Mouse (Mus musculus): ENCODE data around the gene Glipr1.

The Glipr1 gene

GRCm38 (mm10) chr10:111972542-111973361 lies 29.7 kb downstream of the Glipr1 start, which contains the start of gene Krr1:
Gene Krr1 (plus strand): TSS chr10:111972664.
- in situ Hi-C loops (cut with MboI; ENCODE audit: low pct_unique_long_range_greater_than_20kb in 1 of 2, low sequenced_read_pairs in 2 of 2, unreplicated experiment in 1 of 2): no loop called here

GRCm38 (mm10) chr10:111971929-111972328 lies 30.5 kb downstream of the Glipr1 start:
- in situ Hi-C loops (cut with MboI; ENCODE audit: low pct_unique_long_range_greater_than_20kb in 1 of 2, low sequenced_read_pairs in 2 of 2, unreplicated experiment in 1 of 2): no loop called here

GRCm38 (mm10) chr10:111966394-111966793 lies 36.0 kb downstream of the Glipr1 start:
- in situ Hi-C loops (cut with MboI; ENCODE audit: low pct_unique_long_range_greater_than_20kb in 1 of 2, low sequenced_read_pairs in 2 of 2, unreplicated experiment in 1 of 2): loop anchor here in 1 of 2 experiments (10.0 kb wide), 1 partner anchor 472 kb away; no protein-coding TSS in a partner anchor

- in situ Hi-C loops (cut with MboI; ENCODE audit: low pct_unique_long_range_greater_than_20kb in 1 of 2, low sequenced_read_pairs in 2 of 2, unreplicated experiment in 1 of 2): loop anchor here in 1 of 2 experiments (10.0 kb wide), 1 partner anchor 466 kb away; no protein-coding TSS in a partner anchor
Observed at GRCm38 (mm10) chr10:111960459-111960858, 42.0 kb downstream of the Glipr1 start.

- in situ Hi-C loops (cut with MboI; ENCODE audit: low pct_unique_long_range_greater_than_20kb in 1 of 2, low sequenced_read_pairs in 2 of 2, unreplicated experiment in 1 of 2): no loop called here
Observed at GRCm38 (mm10) chr10:111959353-111959752, 43.1 kb downstream of the Glipr1 start.

GRCm38 (mm10) chr10:111958046-111958421 lies 44.4 kb downstream of the Glipr1 start:
- in situ Hi-C loops (cut with MboI; ENCODE audit: low pct_unique_long_range_greater_than_20kb in 1 of 2, low sequenced_read_pairs in 2 of 2, unreplicated experiment in 1 of 2): no loop called here

GRCm38 (mm10) chr10:111957271-111958045 lies 45.0 kb downstream of the Glipr1 start:
- in situ Hi-C loops (cut with MboI; ENCODE audit: low pct_unique_long_range_greater_than_20kb in 1 of 2, low sequenced_read_pairs in 2 of 2, unreplicated experiment in 1 of 2): no loop called here

GRCm38 (mm10) chr10:111955836-111956235 lies 46.6 kb downstream of the Glipr1 start:
- in situ Hi-C loops (cut with MboI; ENCODE audit: low pct_unique_long_range_greater_than_20kb in 1 of 2, low sequenced_read_pairs in 2 of 2, unreplicated experiment in 1 of 2): no loop called here

GRCm38 (mm10) chr10:111949008-111949407 lies 53.4 kb downstream of the Glipr1 start:
- in situ Hi-C loops (cut with MboI; ENCODE audit: low pct_unique_long_range_greater_than_20kb in 1 of 2, low sequenced_read_pairs in 2 of 2, unreplicated experiment in 1 of 2): loop anchor here in 1 of 2 experiments (25.0 kb wide), 1 partner anchor 287 kb away; no protein-coding TSS in a partner anchor

GRCm38 (mm10) chr10:111948041-111948440 lies 54.4 kb downstream of the Glipr1 start:
- in situ Hi-C loops (cut with MboI; ENCODE audit: low pct_unique_long_range_greater_than_20kb in 1 of 2, low sequenced_read_pairs in 2 of 2, unreplicated experiment in 1 of 2): loop anchor here in 1 of 2 experiments (25.0 kb wide), 1 partner anchor 286 kb away; no protein-coding TSS in a partner anchor

- in situ Hi-C loops (cut with MboI; ENCODE audit: low pct_unique_long_range_greater_than_20kb in 1 of 2, low sequenced_read_pairs in 2 of 2, unreplicated experiment in 1 of 2): loop anchor here in 1 of 2 experiments (25.0 kb wide), 1 partner anchor 283 kb away; no protein-coding TSS in a partner anchor
Observed at GRCm38 (mm10) chr10:111945563-111945962, 56.9 kb downstream of the Glipr1 start.

GRCm38 (mm10) chr10:111943026-111943425 lies 59.4 kb downstream of the Glipr1 start:
- in situ Hi-C loops (cut with MboI; ENCODE audit: low pct_unique_long_range_greater_than_20kb in 1 of 2, low sequenced_read_pairs in 2 of 2, unreplicated experiment in 1 of 2): loop anchor here in 1 of 2 experiments (25.0 kb wide), 1 partner anchor 281 kb away; no protein-coding TSS in a partner anchor

- in situ Hi-C loops (cut with MboI; ENCODE audit: low pct_unique_long_range_greater_than_20kb in 1 of 2, low sequenced_read_pairs in 2 of 2, unreplicated experiment in 1 of 2): loop anchor here in 1 of 2 experiments (25.0 kb wide), 1 partner anchor 275 kb away; no protein-coding TSS in a partner anchor
Observed at GRCm38 (mm10) chr10:111937146-111937534, 65.3 kb downstream of the Glipr1 start.

GRCm38 (mm10) chr10:111936491-111937145 lies 65.8 kb downstream of the Glipr1 start:
- in situ Hi-C loops (cut with MboI; ENCODE audit: low pct_unique_long_range_greater_than_20kb in 1 of 2, low sequenced_read_pairs in 2 of 2, unreplicated experiment in 1 of 2): loop anchor here in 1 of 2 experiments (25.0 kb wide), 1 partner anchor 274 kb away; no protein-coding TSS in a partner anchor

- in situ Hi-C loops (cut with MboI; ENCODE audit: low pct_unique_long_range_greater_than_20kb in 1 of 2, low sequenced_read_pairs in 2 of 2, unreplicated experiment in 1 of 2): loop anchor here in 1 of 2 experiments (25.0 kb wide), 1 partner anchor 274 kb away; no protein-coding TSS in a partner anchor
Observed at GRCm38 (mm10) chr10:111936021-111936420, 66.4 kb downstream of the Glipr1 start.
